Mouse (Mus musculus): ENCODE measurements around the gene Plekhh3.
A peak's percentile ranks its signal among the peaks of the same experiment; 100 is the strongest.

The Plekhh3 gene

GRCm38 (mm10) chr11:101170811-101171610 lies at the start of gene Plekhh3:
Gene Plekhh3 (minus strand): TSS chr11:101171351.
- DNase-seq (ENCODE audit: low read depth, low spot score): peak; percentile 100

GRCm38 (mm10) chr11:101220853-101221252 lies 49.7 kb upstream of the Plekhh3 start:
- DNase-seq (ENCODE audit: low read depth, low spot score): no peak

GRCm38 (mm10) chr11:101218436-101219055 lies 47.4 kb upstream of the Plekhh3 start:
- DNase-seq (ENCODE audit: low read depth, low spot score): no peak

- no peak for DNase-seq (ENCODE audit: low read depth, low spot score)
Measured at GRCm38 (mm10) chr11:101216936-101217335, 45.8 kb upstream of the Plekhh3 start.

- peak; percentile 83 for DNase-seq (ENCODE audit: low read depth, low spot score)
Measured at GRCm38 (mm10) chr11:101211970-101212369, 40.8 kb upstream of the Plekhh3 start.

- peak; percentile 92 for DNase-seq (ENCODE audit: low read depth, low spot score)
Measured at GRCm38 (mm10) chr11:101200986-101201385, 29.8 kb upstream of the Plekhh3 start.

- DNase-seq (ENCODE audit: low read depth, low spot score): no peak
Measured at GRCm38 (mm10) chr11:101199555-101199954, 28.4 kb upstream of the Plekhh3 start.

- no peak for DNase-seq (ENCODE audit: low read depth, low spot score)
Measured at GRCm38 (mm10) chr11:101196175-101196574, 25.0 kb upstream of the Plekhh3 start.

GRCm38 (mm10) chr11:101195571-101195970 lies 24.4 kb upstream of the Plekhh3 start:
- no peak for DNase-seq (ENCODE audit: low read depth, low spot score)

- no peak for DNase-seq (ENCODE audit: low read depth, low spot score)
Measured at GRCm38 (mm10) chr11:101195101-101195500, 23.9 kb upstream of the Plekhh3 start.

- DNase-seq (ENCODE audit: low read depth, low spot score): no peak
Measured at GRCm38 (mm10) chr11:101194643-101195042, 23.5 kb upstream of the Plekhh3 start.

GRCm38 (mm10) chr11:101194137-101194536 lies 23.0 kb upstream of the Plekhh3 start:
- peak; percentile 55 for DNase-seq (ENCODE audit: low read depth, low spot score)

- peak; percentile 61 for DNase-seq (ENCODE audit: low read depth, low spot score)
Measured at GRCm38 (mm10) chr11:101193076-101193475, 21.9 kb upstream of the Plekhh3 start.

- no peak for DNase-seq (ENCODE audit: low read depth, low spot score)
Measured at GRCm38 (mm10) chr11:101192646-101193045, 21.5 kb upstream of the Plekhh3 start.

GRCm38 (mm10) chr11:101191919-101192470 lies 20.8 kb upstream of the Plekhh3 start:
- no peak for DNase-seq (ENCODE audit: low read depth, low spot score)

- DNase-seq (ENCODE audit: low read depth, low spot score): peak; percentile 75
Measured at GRCm38 (mm10) chr11:101190913-101191907, 20.1 kb upstream of the Plekhh3 start.

- DNase-seq (ENCODE audit: low read depth, low spot score): peak; percentile 39
Measured at GRCm38 (mm10) chr11:101190181-101190912, 19.2 kb upstream of the Plekhh3 start.

GRCm38 (mm10) chr11:101189495-101190180 lies 18.5 kb upstream of the Plekhh3 start:
- peak; percentile 99 for DNase-seq (ENCODE audit: low read depth, low spot score)

- peak; percentile 98 for DNase-seq (ENCODE audit: low read depth, low spot score)
Measured at GRCm38 (mm10) chr11:101188166-101188805, 17.1 kb upstream of the Plekhh3 start.

- no peak for DNase-seq (ENCODE audit: low read depth, low spot score)
Measured at GRCm38 (mm10) chr11:101187541-101187940, 16.4 kb upstream of the Plekhh3 start.
